Mouse (Mus musculus) gastrocnemius, adult 2 months (tissue): ENCODE results near the gene Jag2. TPM values are rescaled to one million over a fixed set of nuclear protein-coding genes. Genes with fewer than 3 reads are reported as not detected.
A peak's percentile ranks its signal among the peaks of the same experiment; 100 is the strongest.

Experiments used
- DNase-seq: peaks from one replicate; pipeline ENCODE4 v3.0.0; 2022
- H3K27ac ChIP-seq: fragments of 200-600 bp; 2 replicates; pipeline ENCODE4 v1.8.1; 2022; ENCODE audit warnings: mild to moderate bottlenecking
- H3K4me3 ChIP-seq: fragments of 200-600 bp; 2 replicates; pipeline ENCODE4 v1.8.1; 2022; ENCODE audit warnings: mild to moderate bottlenecking, moderate library complexity
- CTCF ChIP-seq: fragments of 200-600 bp; IDR thresholded peaks from 2 replicates; pipeline ENCODE4 v1.8.1; 2022; ENCODE audit warnings: antibody characterized with exemption, mild to moderate bottlenecking, moderate library complexity
- intact Hi-C: fragments of 180-260 bp; cut with DNase I; formaldehyde crosslinking; loops from one replicate; pipeline ENCODE4 v1.15.1; 2025
- total RNA-seq, 2 experiments: library from RNA; stranded (reverse); gene quantifications; 2 replicates each; pipeline ENCODE4 v1.2.3; 2021

Gene Jag2
- total RNA-seq, 2 experiments from 2014 or later: 20.3 to 30.2 TPM

DNA sequence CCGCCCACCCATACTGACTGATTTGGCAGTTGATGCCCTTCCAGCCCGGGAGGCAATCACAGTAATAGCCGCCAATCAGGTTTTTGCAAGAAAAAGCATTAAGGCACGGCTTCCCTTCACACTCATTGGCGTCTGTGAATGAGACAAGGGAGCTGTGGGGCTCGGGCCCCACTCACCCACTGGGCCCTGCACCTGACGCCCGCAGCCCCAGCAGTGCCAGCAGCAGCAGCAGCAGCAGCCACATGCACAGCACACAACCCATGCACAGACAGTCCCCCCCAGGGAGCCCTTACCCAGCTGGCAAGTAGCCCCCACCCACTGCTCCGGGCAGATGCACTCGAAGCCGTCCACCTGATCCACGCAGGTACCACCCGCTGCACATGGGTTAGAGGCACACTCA lies 14.0 kb downstream of the Jag2 start:
- Histone ChIP-seq H3K4me3 (peak overlapping the region; percentile 70), H3K27ac (peak overlapping the region; percentile 99)
- intact Hi-C loops: loop anchor here (5.0 kb wide), 1 partner anchor 38 kb away; no protein-coding TSS in a partner anchor
- no peak for DNase-seq
- TF ChIP-seq CTCF: no peak

- no peak for DNase-seq
- no peak for TF ChIP-seq CTCF
- intact Hi-C loops: no loop called here
- Histone ChIP-seq H3K4me3 (no peak overlapping the region), H3K27ac (peak overlapping the region; percentile 99)
These were observed 15.0 kb downstream of the Jag2 start for GRCm38 (mm10) chr12:112914527-112914926.

DNA sequence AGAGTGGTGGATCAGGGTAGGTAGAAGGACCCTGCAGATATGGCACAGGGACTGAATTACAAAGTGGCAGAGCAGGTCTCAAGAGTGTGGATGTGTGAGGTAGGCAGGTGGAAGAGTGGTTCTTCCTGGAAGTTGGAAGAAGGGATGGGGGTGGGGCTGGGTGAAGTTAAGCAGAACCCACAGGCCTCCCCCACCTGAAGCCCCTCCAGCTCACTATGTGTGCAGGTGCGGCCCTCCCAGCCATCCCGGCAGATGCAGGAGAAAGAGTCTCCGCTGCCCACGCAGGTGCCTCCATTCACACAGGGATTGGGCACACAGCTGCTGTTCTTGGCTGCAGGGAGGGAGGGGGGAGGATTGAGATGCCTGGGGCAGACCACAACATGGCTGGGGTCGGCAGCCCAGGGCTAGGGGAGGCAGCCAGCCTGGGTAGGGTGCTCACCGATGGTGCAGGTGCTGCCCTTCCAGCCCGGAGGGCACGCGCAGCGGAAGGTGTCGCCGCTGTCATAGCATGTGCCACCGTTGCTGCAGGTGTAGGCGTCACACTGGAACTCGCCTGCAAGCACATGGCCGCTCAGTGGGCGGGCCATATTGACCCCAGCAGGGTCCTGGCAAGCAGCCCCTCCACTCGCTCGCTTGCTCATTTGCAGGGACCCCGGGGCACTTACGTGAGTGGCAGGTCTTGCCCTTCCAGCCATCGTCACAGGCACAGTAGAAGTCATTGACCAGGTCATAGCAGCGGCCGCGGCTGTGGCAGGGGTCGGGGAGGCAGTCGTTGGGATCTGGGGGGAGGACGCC lies 16.4 kb downstream of the Jag2 start:
- DNase-seq: no peak
- no peak overlapping the region for H3K27ac ChIP-seq
- TF ChIP-seq CTCF: no peak
- no peak overlapping the region for H3K4me3 ChIP-seq
- intact Hi-C loops: no loop called here

DNA sequence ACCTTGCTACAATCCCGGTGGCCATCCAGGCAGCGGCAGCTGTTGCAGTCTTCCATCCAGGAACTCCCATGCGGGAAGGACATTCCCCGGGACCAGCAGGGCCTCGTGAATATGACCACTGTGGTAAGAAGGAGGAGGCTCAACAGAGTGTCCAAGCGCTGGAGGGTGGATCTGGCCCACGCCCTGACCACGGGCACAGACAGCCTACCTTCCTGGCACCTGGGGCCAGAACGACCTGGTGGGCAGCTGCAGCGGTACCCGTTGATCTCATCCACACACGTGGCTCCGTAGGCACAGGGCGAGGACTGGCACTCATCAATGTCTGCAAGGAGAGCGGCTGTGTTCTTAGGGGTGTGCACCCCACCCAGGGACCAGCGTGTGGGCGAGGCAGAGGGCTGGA lies 17.9 kb downstream of the Jag2 start:
- no peak for DNase-seq
- Histone ChIP-seq H3K4me3 (no peak overlapping the region), H3K27ac (no peak overlapping the region)
- no peak for TF ChIP-seq CTCF
- intact Hi-C loops: no loop called here

DNA sequence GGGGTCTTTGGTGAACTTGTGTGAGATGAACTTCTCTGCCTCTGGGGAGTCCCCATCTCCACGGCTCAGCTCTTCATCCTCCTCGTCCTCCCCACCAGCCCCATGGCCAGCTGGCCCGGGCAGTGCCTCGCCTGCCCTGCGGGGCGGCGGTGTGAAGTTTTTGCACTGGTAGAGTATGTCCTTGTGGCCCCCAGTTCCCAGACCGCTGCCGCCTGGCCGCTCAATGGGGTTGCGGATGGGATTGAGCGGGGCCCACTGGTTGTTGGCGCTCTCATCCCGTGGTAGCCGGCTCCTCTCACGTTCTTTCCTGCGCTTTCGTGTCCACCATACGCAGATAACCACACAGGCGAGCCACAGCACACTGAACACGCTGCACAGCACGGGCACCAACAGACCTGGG lies 20.6 kb downstream of the Jag2 start:
- Histone ChIP-seq H3K4me3 (no peak overlapping the region), H3K27ac (no peak overlapping the region)
- intact Hi-C loops: no loop called here
- no peak for DNase-seq
- no peak for TF ChIP-seq CTCF

DNA sequence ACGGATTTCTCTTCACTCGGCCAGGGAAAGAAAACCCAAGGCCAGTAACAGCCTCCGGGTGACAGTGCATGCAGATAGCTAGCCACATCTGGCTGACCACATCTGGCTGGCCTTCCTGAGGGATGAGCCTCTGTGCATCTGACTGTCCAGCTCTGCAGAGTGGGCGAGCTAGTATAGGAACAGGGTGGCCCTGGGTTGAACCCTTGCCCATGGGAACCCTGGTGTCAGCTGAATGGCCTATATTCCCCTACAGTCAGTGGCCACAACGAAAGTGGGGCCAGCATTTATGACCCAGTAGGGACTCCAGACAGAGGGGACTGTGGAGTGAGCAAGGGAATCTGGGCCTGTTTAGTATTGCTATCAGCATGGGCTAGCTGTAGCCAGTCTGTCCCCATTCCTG lies 24.6 kb downstream of the Jag2 start:
- no peak for TF ChIP-seq CTCF
- no peak for DNase-seq

GRCm38 (mm10) chr12:112903941-112904340 lies 25.6 kb downstream of the Jag2 start:
- Histone ChIP-seq H3K4me3 (peak overlapping the region; percentile 48), H3K27ac (peak overlapping the region; percentile 89)
- intact Hi-C loops: no loop called here
- TF ChIP-seq CTCF: no peak
- peak; percentile 81 for DNase-seq

More for the DNA sequence above, 24.6 kb downstream of the Jag2 start:
- Histone ChIP-seq H3K27ac (peak overlapping the region; percentile 89), H3K4me3 (no peak overlapping the region)
- intact Hi-C loops: no loop called here

GRCm38 (mm10) chr12:112900641-112901040 lies 28.9 kb downstream of the Jag2 start:
- TF ChIP-seq CTCF: no peak
- DNase-seq: no peak
- no peak overlapping the region for H3K27ac ChIP-seq
- intact Hi-C loops: no loop called here
- H3K4me3 ChIP-seq: no peak overlapping the region

- H3K4me3 ChIP-seq: no peak overlapping the region
- intact Hi-C loops: no loop called here
- H3K27ac ChIP-seq: no peak overlapping the region
- no peak for DNase-seq
- no peak for TF ChIP-seq CTCF
These were observed 30.6 kb downstream of the Jag2 start for GRCm38 (mm10) chr12:112898960-112899359.

- intact Hi-C loops: no loop called here
- no peak for TF ChIP-seq CTCF
- Histone ChIP-seq H3K27ac (peak overlapping the region; percentile 76), H3K4me3 (peak overlapping the region; percentile 50)
- DNase-seq: no peak
These were observed 31.2 kb downstream of the Jag2 start for GRCm38 (mm10) chr12:112898351-112898750.

GRCm38 (mm10) chr12:112897522-112898212 lies 31.9 kb downstream of the Jag2 start:
- intact Hi-C loops: no loop called here
- Histone ChIP-seq H3K27ac (peak overlapping the region; percentile 76), H3K4me3 (peak overlapping the region; percentile 50)
- peak; percentile 67 for DNase-seq
- TF ChIP-seq CTCF: no peak

DNA sequence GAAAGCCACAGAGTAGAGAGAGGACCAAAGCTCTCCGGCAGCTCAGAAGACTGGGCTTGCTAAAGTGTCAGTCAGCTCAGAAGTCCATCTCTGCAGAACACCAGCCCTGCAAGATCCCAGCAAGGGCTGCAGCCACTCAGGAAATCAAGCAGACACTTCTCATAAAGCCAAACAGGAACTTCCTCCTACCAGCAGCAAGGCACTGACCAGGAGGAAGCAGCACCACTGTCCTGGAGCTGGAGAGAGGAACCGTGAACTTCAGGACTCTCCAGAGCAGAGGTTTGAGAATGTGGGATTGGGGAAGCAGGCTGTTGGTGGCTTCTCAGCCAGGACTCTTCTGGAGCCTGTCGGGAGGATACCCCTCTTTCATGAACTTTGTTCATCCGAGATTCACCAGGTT lies 34.6 kb downstream of the Jag2 start:
- DNase-seq: no peak
- Histone ChIP-seq H3K27ac (peak overlapping the region; percentile 64), H3K4me3 (peak overlapping the region; percentile 46)
- intact Hi-C loops: no loop called here
- no peak for TF ChIP-seq CTCF

DNA sequence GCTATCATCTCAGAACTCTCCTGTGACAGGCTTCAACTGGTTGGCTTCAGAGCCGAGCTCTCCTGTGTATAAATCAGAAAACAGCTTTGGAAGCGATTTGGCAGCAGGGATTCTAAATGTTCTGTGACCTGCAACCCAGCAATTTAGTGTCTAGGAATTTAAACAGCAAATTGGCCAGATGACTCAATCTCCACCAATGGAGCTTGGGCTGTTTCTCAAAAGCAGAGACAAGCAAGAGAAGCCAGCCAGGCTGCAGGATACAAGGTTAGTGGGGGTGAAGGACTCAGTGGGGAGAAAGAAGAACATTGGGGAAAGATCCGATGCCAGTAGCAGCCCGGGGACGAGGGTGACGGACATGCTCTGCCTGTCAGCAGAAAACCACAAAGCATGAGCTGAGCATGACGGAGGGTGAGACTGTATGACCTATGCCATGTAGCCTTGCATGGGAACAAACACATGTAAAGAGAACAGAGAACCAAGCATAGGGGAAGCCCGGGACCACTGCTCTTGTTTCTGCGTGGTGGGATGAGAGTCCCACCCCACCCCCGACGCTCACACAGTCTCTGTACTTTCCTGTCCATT lies 35.2 kb downstream of the Jag2 start:
- peak overlapping the region; percentile 64 for H3K27ac ChIP-seq
- peak overlapping the region; percentile 46; the same call in 1 of the 2 replicates for H3K4me3 ChIP-seq
- intact Hi-C loops: no loop called here
- TF ChIP-seq CTCF: no peak
- no peak for DNase-seq
